ENCODE assay signal across 9 mouse cellular contexts in genomic region chr4:118489717-118490132, GRCm38 (mm10). TPM values are rescaled to one million over a fixed set of nuclear protein-coding genes. Genes with fewer than 3 reads are reported as not detected.
DNase-seq lines count a peak whose midpoint lies in the region; ATAC-seq and TF ChIP-seq lines count a peak whose summit lies in the region.
"Had no signal": no experiment of that assay in that cellular context is flagged by ENCODE, and none has a peak within 500 bp of the region (broad histone marks: within the 10 kb centered on the region; RNA-seq: fewer than 3 reads in every experiment).

Gene Tie1, minus strand, starts transcription at chr4:118490061.

- H3K4me3 ChIP-seq in midbrain, embryonic 12.5 days: no peak within 1 kb of the TSS
- H3K4me3 ChIP-seq in midbrain, embryonic 11.5 days (ENCODE audit: low read depth, low read length): no peak within 1 kb of the TSS
- H3K4me3 ChIP-seq in intestine, embryonic 14.5 days (ENCODE audit: low read depth, low read length): no peak within 1 kb of the TSS
- H3K4me3 ChIP-seq in liver, embryonic 14.5 days (ENCODE audit: insufficient read depth in 1 of 2, low read depth in 2 of 2, low read length in 2 of 2): peak within 1 kb of the TSS in 1 of 2 experiments; percentile 21; a peak in 1 of 4 replicates
- peak within 1 kb of the TSS; percentile 1; the same call in 1 of the 2 replicates for H3K4me3 ChIP-seq in stomach, embryonic 16.5 days (replicated peaks; ENCODE audit: low read length)

- no peak for DNase-seq in midbrain, embryonic 11.5 days (ENCODE audit: low spot score, missing footprints)
- DNase-seq in gonadal fat pad, adult 2 months (ENCODE audit: low read depth): no peak
- DNase-seq in intestine, embryonic 14.5 days (ENCODE audit: low spot score): no peak
- no peak for DNase-seq in liver, embryonic 14.5 days (ENCODE audit: low read depth in 3 of 3, low spot score in 3 of 3)
- DNase-seq in layer of hippocampus, adult 9-10 months (ENCODE audit: low spot score): no peak
- no peak for DNase-seq in frontal cortex, postnatal 36 days (ENCODE audit: low spot score in 2 of 2)

- no peak within 1 kb of the TSS for H3K9ac ChIP-seq in midbrain, embryonic 12.5 days (replicated peaks)
- H3K9ac ChIP-seq in midbrain, embryonic 11.5 days (ENCODE audit: low read length): no peak within 1 kb of the TSS
- no peak within 1 kb of the TSS for H3K9ac ChIP-seq in intestine, embryonic 14.5 days (ENCODE audit: low read length)
- no peak within 1 kb of the TSS for H3K9ac ChIP-seq in liver, embryonic 14.5 days (replicated peaks)
- H3K9ac ChIP-seq in stomach, embryonic 16.5 days (ENCODE audit: low read length): no peak within 1 kb of the TSS

- no peaks in the 10 kb centered on the region for H3K9me3 ChIP-seq in midbrain, embryonic 12.5 days
- H3K9me3 ChIP-seq in midbrain, embryonic 11.5 days (ENCODE audit: control insufficient read depth, low read length): no peaks in the 10 kb centered on the region
- no peaks in the 10 kb centered on the region for H3K9me3 ChIP-seq in intestine, embryonic 14.5 days (ENCODE audit: control insufficient read depth, low read length)
- no peaks in the 10 kb centered on the region for H3K9me3 ChIP-seq in liver, embryonic 14.5 days (ENCODE audit: control insufficient read depth, low read length)
- no peaks in the 10 kb centered on the region for H3K9me3 ChIP-seq in stomach, embryonic 16.5 days (replicated peaks; ENCODE audit: control insufficient read depth, low read length)
- H3K9me3 ChIP-seq: G1E had no signal

- H3K36me3 ChIP-seq in midbrain, embryonic 12.5 days: no peaks in the 10 kb centered on the region
- no peaks in the 10 kb centered on the region for H3K36me3 ChIP-seq in midbrain, embryonic 11.5 days (ENCODE audit: control insufficient read depth, insufficient read depth, low read length)
- no peaks in the 10 kb centered on the region for H3K36me3 ChIP-seq in intestine, embryonic 14.5 days (ENCODE audit: control insufficient read depth, insufficient read depth, low read length)
- H3K36me3 ChIP-seq in liver, embryonic 14.5 days (replicated peaks; ENCODE audit: control insufficient read depth, insufficient read depth, low read depth): no peaks in the 10 kb centered on the region
- no peaks in the 10 kb centered on the region for H3K36me3 ChIP-seq in stomach, embryonic 16.5 days (ENCODE audit: control insufficient read depth, insufficient read depth, low read length)
- H3K36me3 ChIP-seq: G1E had no signal

- no peak for TF ChIP-seq CTCF in liver, embryonic 14.5 days (IDR thresholded peaks at IDR 0.05; ENCODE audit: low read depth)

- H3K4me2 ChIP-seq in midbrain, embryonic 12.5 days (replicated peaks): no peak within 1 kb of the TSS
- no peak within 1 kb of the TSS for H3K4me2 ChIP-seq in midbrain, embryonic 11.5 days
- no peak within 1 kb of the TSS; the same call in 1 of the 2 replicates for H3K4me2 ChIP-seq in intestine, embryonic 14.5 days (ENCODE audit: low read length)
- H3K4me2 ChIP-seq in liver, embryonic 14.5 days (ENCODE audit: low read depth): no peak within 1 kb of the TSS
- no peak within 1 kb of the TSS for H3K4me2 ChIP-seq in stomach, embryonic 16.5 days (ENCODE audit: low read depth, low read length)

- H3K4me1 ChIP-seq in midbrain, embryonic 12.5 days: no peaks in the 10 kb centered on the region
- H3K4me1 ChIP-seq in midbrain, embryonic 11.5 days (ENCODE audit: control insufficient read depth, insufficient read depth, low read length): no peaks in the 10 kb centered on the region
- H3K4me1 ChIP-seq in intestine, embryonic 14.5 days (replicated peaks; ENCODE audit: control insufficient read depth, insufficient read depth, low read length): no peaks in the 10 kb centered on the region
- H3K4me1 ChIP-seq in liver, embryonic 14.5 days (replicated peaks; ENCODE audit: control insufficient read depth in 2 of 2, insufficient read depth in 2 of 2, low read length in 1 of 2): no peaks in the 10 kb centered on the region
- no peaks in the 10 kb centered on the region for H3K4me1 ChIP-seq in stomach, embryonic 16.5 days (ENCODE audit: control insufficient read depth, insufficient read depth, low read length)

- WGBS in midbrain, embryonic 12.5 days: 76% methylated on average over 8 of the region's 8 CpGs
- WGBS in midbrain, embryonic 11.5 days: 79% methylated on average over 7 of the region's 8 CpGs
- WGBS in intestine, embryonic 14.5 days: 79% methylated on average over 8 of the region's 8 CpGs
- 14% methylated on average over 8 of the region's 8 CpGs for WGBS in liver, embryonic 14.5 days (ENCODE audit: insufficient replicate concordance)
- WGBS in stomach, embryonic 16.5 days: 58% methylated on average over 8 of the region's 8 CpGs

- H3K27me3 ChIP-seq in midbrain, embryonic 12.5 days: no peaks in the 10 kb centered on the region
- no peaks in the 10 kb centered on the region for H3K27me3 ChIP-seq in midbrain, embryonic 11.5 days (ENCODE audit: control insufficient read depth, insufficient read depth, low read length)
- no peaks in the 10 kb centered on the region for H3K27me3 ChIP-seq in intestine, embryonic 14.5 days (replicated peaks; ENCODE audit: control insufficient read depth, insufficient read depth, low read length)
- no peaks in the 10 kb centered on the region for H3K27me3 ChIP-seq in liver, embryonic 14.5 days (ENCODE audit: control insufficient read depth, insufficient read depth, low read length)
- no peaks in the 10 kb centered on the region for H3K27me3 ChIP-seq in stomach, embryonic 16.5 days (ENCODE audit: control insufficient read depth, insufficient read depth, low read length)

- ATAC-seq in midbrain, embryonic 12.5 days (ENCODE audit: low FRiP score, low read depth): no peak
- no peak for ATAC-seq in midbrain, embryonic 11.5 days (ENCODE audit: low FRiP score)
- 0 out of 2 replicates have a peak, but pooled peaks have one; percentile 47 for ATAC-seq in intestine, embryonic 14.5 days (replicated peaks; ENCODE audit: low FRiP score, low TSS enrichment, low read depth)
- peak; percentile 65 for ATAC-seq in liver, embryonic 14.5 days (ENCODE audit: insufficient read depth)
- ATAC-seq in stomach, embryonic 16.5 days (ENCODE audit: insufficient read depth, low FRiP score): peak; percentile 84

- no peak for TF ChIP-seq EP300 in liver, embryonic 14.5 days (IDR thresholded peaks at IDR 0.05; ENCODE audit: low read depth)

- no peak within 1 kb of the TSS for H3K27ac ChIP-seq in midbrain, embryonic 12.5 days (replicated peaks)
- H3K27ac ChIP-seq in midbrain, embryonic 11.5 days (ENCODE audit: low read depth, low read length): no peak within 1 kb of the TSS
- H3K27ac ChIP-seq in intestine, embryonic 14.5 days (ENCODE audit: low read depth): no peak within 1 kb of the TSS
- H3K27ac ChIP-seq in liver, embryonic 14.5 days: no peak within 1 kb of the TSS
- H3K27ac ChIP-seq in stomach, embryonic 16.5 days (ENCODE audit: low read length): no peak within 1 kb of the TSS

RNA-seq across cellular contexts. Expression of gene Tie1, which starts in this region (rescaled TPM):
- 16.2 and 21.0 TPM in 2 replicates for polyA plus RNA-seq in midbrain, embryonic 12.5 days (2016; fragmentation: Nextera tagmentation; extraction: Ambion mirVana)
- polyA plus RNA-seq in midbrain, embryonic 11.5 days (2014; fragmentation: Nextera tagmentation; extraction: Ambion mirVana): 9.1 and 9.5 TPM in 2 replicates
- polyA plus RNA-seq in gonadal fat pad, adult 2 months (2012; rRNA removed): 37.1 and 47.6 TPM in 2 replicates
- 17.2 and 18.8 TPM in 2 replicates for polyA plus RNA-seq in intestine, embryonic 14.5 days (2014; fragmentation: Nextera tagmentation; extraction: Ambion mirVana)
- polyA plus RNA-seq in liver, embryonic 14.5 days (2012; rRNA removed): 5.0 and 5.3 TPM in 2 replicates
- 3.5 and 3.9 TPM in 2 replicates for polyA plus RNA-seq in liver, embryonic 14.5 days (2014; fragmentation: Nextera tagmentation; extraction: Ambion mirVana)
- polyA plus RNA-seq in stomach, embryonic 16.5 days (2015; fragmentation: Nextera tagmentation; extraction: Ambion mirVana): 25.4 and 27.6 TPM in 2 replicates

Comparison
In these comparisons a context has a peak if more than half of its experiments do, and no peak if none do; other contexts are left out.
1. ATAC-seq: peak in intestine, embryonic 14.5 days (single experiment), liver, embryonic 14.5 days (single experiment) and stomach, embryonic 16.5 days (single experiment); none in midbrain, embryonic 12.5 days (single experiment) and midbrain, embryonic 11.5 days (single experiment).